Mouse (Mus musculus): ENCODE data around the gene Dna2. TPM values are rescaled to one million over a fixed set of nuclear protein-coding genes. Genes with fewer than 3 reads are reported as not detected.

Dna2 gene
- polyA plus RNA-seq, 1 experiment: 11.0 TPM

DNA sequence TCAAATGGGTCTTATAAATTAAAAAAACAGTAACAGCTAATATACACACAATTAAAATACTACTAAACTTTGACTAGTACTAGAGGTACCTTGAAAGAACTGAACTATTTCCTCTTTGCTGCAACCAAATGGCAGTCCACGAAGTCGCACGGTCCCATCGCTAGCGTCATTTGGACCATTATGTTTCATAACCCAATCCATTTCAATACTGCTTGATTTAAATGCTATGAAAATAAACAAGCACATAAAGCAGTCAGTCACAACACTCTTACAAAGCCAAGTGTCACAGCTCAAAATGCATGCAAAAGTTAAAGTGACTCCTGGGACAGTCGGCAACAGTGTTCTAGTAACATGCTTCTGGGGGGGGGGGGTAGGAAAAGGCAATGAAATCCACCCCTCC is 72.5 kb downstream of the Dna2 start:
- no peak for DNase-seq (ENCODE audit: low read depth)
- TF ChIP-seq POLR2A (IDR thresholded peaks at IDR 0.05; ENCODE audit: borderline replicate concordance, extremely low read depth, insufficient read depth, insufficient read length, poor library complexity, severe bottlenecking) (no peak), CTCF (IDR thresholded peaks at IDR 0.05; ENCODE audit: borderline replicate concordance, extremely low read depth, insufficient read depth, insufficient read length) (no peak)

DNA sequence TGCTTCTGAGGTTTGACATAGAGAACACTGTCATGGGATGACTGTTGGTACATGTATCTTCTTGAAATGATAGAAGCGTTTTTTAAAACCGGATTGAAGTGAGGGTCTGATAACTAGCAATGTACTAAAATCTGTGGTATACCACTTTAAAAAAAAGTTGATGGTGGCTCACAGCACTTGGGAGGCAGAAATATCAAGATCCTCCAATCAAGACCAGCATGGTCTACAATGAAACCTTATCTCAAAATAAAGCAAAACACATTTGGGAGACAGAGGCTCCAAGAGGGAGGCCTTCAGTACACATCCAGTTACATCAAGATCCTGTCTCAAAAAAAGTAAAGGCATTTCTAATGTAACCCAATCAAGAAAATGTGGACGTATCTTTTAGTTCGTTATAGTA is 74.9 kb downstream of the Dna2 start:
- no peak for TF ChIP-seq POLR2A (IDR thresholded peaks at IDR 0.05; ENCODE audit: borderline replicate concordance, extremely low read depth, insufficient read depth, insufficient read length, poor library complexity, severe bottlenecking)
- TF ChIP-seq CTCF (IDR thresholded peaks at IDR 0.05; ENCODE audit: borderline replicate concordance, extremely low read depth, insufficient read depth, insufficient read length): no peak

DNA sequence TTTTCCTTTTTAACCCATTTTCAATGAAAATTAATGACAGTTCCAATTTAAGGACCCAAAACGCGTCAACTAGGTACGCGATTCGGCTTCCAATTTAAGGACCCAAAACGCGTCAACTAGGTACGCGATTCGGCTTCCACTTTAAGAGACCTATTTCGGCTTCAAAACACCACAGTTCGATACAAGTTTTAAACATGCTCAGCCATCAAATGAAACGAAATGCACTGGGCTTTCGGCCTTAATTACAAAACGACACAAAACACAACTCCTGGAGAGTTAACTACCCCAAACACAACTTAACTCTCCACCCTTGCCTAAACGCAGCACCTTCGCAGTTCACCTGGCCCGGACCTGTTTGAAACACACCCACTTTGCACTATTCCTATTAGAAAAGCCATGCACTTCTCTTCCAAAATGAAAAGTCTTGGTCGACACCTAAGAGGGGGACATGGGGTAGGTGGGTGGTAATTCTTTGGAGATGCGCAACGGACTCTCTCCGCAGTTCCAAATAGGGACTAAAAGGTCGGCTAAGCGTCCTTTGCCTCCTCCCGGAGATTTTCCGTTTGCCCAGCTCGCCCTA is 75.8 kb downstream of the Dna2 start:
- peak; percentile 42 for DNase-seq (ENCODE audit: low read depth)

More for the DNA sequence above, 74.9 kb downstream of the Dna2 start:
- no peak for DNase-seq (ENCODE audit: low read depth)

DNA sequence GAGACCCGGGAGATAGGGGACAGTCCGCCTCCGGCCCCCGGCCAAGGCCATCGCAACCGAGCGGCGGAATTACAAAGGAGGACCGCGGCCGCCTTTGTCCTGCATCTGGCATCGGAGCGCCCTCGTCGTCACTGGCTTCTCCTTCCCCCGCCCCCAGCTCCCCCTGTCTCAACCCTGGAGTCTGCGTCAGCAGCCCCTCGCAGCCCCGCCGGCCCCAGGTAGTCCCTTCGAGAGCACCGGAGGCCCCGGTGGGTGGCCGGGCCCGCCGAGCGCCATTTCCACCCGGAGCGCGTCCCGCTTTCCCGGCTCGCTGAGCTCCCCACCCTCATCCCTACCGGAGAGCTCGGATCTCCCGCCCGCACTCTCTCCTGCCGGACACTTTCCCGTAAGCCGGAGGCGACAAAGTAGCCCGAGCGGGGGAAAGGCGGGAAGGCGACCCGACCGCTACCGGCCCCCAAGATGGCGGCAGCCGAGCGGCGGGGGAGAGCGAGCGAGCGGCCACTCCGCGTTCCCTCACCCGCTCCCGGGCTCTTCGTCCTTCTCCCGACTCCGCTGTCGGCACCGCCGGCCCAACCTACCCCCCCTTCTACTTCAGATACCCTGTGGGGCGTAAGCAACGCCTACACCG is 76.4 kb downstream of the Dna2 start:
- TF ChIP-seq POLR2A (IDR thresholded peaks at IDR 0.05; ENCODE audit: borderline replicate concordance, extremely low read depth, insufficient read depth, insufficient read length, poor library complexity, severe bottlenecking) (peak; percentile 45; the same call in 1 of the 2 replicates), CTCF (IDR thresholded peaks at IDR 0.05; ENCODE audit: borderline replicate concordance, extremely low read depth, insufficient read depth, insufficient read length) (no peak)
- peak; percentile 84 for DNase-seq (ENCODE audit: low read depth)

More for the DNA sequence above, 75.8 kb downstream of the Dna2 start:
- TF ChIP-seq CTCF (IDR thresholded peaks at IDR 0.05; ENCODE audit: borderline replicate concordance, extremely low read depth, insufficient read depth, insufficient read length) (no peak), POLR2A (IDR thresholded peaks at IDR 0.05; ENCODE audit: borderline replicate concordance, extremely low read depth, insufficient read depth, insufficient read length, poor library complexity, severe bottlenecking) (no peak)

Other genes starting within 250 kb of the Dna2 start
- gene Stox1, start 220.9 kb upstream of the Dna2 start, polyA plus RNA-seq (2012; rRNA removed): 1.8 and 4.1 TPM in 2 replicates
- 87.2 and 95.7 TPM in 2 replicates for gene Ccar1, start 154.7 kb upstream of the Dna2 start, polyA plus RNA-seq (2012; rRNA removed)
- gene Tet1, start 38.0 kb upstream of the Dna2 start, polyA plus RNA-seq (2012; rRNA removed): 7.1 and 10.1 TPM in 2 replicates
- 16.2 and 16.8 TPM in 2 replicates for gene Slc25a16, start 26.4 kb upstream of the Dna2 start, polyA plus RNA-seq (2012; rRNA removed)
- gene Rufy2, start 33.2 kb downstream of the Dna2 start, polyA plus RNA-seq (2012; rRNA removed): 32.5 and 39.0 TPM in 2 replicates
- 137 and 177 TPM in 2 replicates for gene Hnrnph3, start 77.2 kb downstream of the Dna2 start, polyA plus RNA-seq (2012; rRNA removed)
- gene Pbld2, start 77.3 kb downstream of the Dna2 start, polyA plus RNA-seq (2012; rRNA removed): 1.7 and 1.9 TPM in 2 replicates
- 0.12 and 0.33 TPM in 2 replicates for gene Pbld1, start 113.1 kb downstream of the Dna2 start, polyA plus RNA-seq (2012; rRNA removed)
- gene Atoh7, start 152.6 kb downstream of the Dna2 start, polyA plus RNA-seq (2012; rRNA removed): 0.54 and 3.1 TPM in 2 replicates